Mouse (Mus musculus): ENCODE results near the gene Espn.

DNA sequence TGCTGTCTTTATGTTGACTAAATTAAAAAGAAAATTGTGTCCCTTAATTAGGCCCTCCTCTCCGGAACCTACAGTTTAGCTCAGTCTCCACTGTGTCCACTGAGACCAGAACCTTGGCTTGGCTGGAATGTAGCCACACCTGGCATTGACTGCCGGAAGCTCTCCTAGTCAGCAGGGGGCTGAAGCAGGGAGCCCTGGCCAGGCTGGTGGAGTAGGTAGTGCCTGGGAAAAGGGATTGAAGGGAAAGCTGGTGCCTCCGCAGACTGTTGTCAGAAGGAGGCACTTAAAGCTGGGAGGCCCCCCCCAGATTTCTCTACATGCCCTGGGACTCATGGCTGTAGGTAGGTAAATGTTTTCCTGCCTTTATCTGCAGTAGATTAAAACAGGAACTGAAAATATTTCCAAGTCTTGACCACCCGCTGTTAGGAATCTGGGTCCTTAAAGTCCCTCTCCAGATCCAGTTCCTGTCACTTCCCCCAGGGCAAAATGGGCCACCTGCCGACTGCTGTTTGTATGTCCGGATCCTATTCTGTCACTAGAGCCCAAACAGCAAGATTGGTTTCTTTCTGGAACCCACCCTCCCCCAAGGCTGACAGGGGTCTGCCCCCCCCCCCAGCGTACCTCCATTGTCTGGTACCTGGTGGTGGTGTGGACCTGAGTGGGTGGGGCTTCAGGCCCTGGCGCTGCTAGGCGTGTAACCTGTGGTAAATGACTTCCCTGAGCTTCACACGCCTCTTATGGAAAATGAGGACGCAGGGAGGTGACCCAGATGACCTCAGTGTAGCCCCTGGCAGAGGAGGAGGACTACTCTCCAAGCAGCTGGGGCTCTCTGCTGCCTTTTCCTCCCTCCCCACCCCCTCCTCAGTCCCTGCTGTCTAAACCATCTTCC lies 54.0 kb downstream of the Espn start:
- TF ChIP-seq GATA1 (IDR thresholded peaks at IDR 0.05; ENCODE audit: borderline replicate concordance, low read length) (no peak), FLI1 (IDR thresholded peaks at IDR 0.05; ENCODE audit: low read length) (no peak)

Data from megakaryocyte, embryonic 14.5 days (primary cell).